Mouse (Mus musculus): Measurements from ENCODE around the gene Tcte2. TPM values are rescaled to one million over a fixed set of nuclear protein-coding genes. Genes with fewer than 3 reads are reported as not detected.

Tcte2 gene
- 15.9 and 18.4 TPM in 2 replicates for polyA plus RNA-seq (2012; rRNA removed)

GRCm38 (mm10) chr17:13761179-13761913 lies at the start of gene Tcte2:
TSS of gene Tcte2 (minus strand) at chr17:13761825.

DNA sequence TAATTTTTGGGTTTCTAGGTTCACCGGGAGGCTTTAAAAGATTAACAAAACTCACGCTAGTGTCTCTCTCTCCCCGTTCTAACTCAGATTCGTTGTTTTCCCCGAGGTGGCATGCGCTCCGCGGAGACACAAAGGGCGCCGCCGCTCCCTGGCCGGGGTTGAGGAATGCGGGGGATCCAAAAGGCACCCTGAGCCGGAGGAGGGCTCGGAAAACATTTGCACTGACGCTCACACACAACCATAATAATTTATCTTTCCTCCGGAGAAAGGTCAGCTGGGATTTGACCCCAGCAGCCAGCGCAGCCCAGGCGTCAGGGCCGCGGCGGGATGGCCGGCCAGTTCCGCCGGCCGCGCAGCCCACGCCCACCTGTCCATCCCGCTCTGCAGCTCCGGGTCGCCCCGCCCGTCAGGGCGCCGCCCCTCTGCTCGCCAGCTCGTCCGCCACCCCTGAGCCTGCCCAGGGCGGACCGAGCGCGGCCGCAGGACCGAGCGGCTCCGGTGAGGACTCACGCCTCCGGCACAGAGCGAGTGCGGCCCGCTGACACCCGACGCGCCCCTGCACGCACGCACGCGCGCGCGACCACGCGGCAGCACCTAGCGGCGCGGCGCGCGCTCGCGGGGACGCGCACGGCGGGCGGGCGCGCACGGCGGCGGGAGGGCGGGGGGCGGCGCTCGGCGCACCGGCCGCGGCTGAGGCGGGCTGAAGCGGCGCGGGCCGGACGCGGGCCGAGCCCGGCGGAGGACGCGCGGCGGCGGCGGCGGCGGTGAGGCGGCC lies 1.6 kb downstream of the Tcte2 start, which contains the start of gene Afdn:
Afdn (plus strand) TSS at position 687 of the 775 bp plus-strand sequence.

Other genes with a start within 250 kb of the Tcte2 start
- 112 TPM in 2 replicates for gene Afdn, start 1.3 kb downstream of the Tcte2 start, polyA plus RNA-seq (2012; rRNA removed)
- 0.03 TPM in 1 of 2 replicates, not detected in the other for gene Gm7168, start 186.5 kb upstream of the Tcte2 start, polyA plus RNA-seq (2012; rRNA removed)
- gene Gm7356, start 241.9 kb upstream of the Tcte2 start, polyA plus RNA-seq (2012; rRNA removed): not detected in 2 replicates